Mouse (Mus musculus) testis, adult 2 months (tissue): ENCODE measurements around the gene Tmem160.

Experiments used
- CTCF ChIP-seq: fragments of 200-500 bp; IDR thresholded peaks from 2 replicates; pipeline ENCODE4 v1.5.1; 2012; ENCODE audit warnings: low read depth, mild to moderate bottlenecking, inconsistent platforms, low read length, moderate library complexity; ENCODE audit not compliant: control insufficient read depth, insufficient read depth, insufficient replicate concordance
- POLR2A ChIP-seq: fragments of 200-500 bp; IDR thresholded peaks from 2 replicates; pipeline ENCODE4 v1.6.1; 2012; ENCODE audit warnings: low read depth, mild to moderate bottlenecking, inconsistent platforms, low read length, moderate library complexity; ENCODE audit not compliant: control insufficient read depth

DNA sequence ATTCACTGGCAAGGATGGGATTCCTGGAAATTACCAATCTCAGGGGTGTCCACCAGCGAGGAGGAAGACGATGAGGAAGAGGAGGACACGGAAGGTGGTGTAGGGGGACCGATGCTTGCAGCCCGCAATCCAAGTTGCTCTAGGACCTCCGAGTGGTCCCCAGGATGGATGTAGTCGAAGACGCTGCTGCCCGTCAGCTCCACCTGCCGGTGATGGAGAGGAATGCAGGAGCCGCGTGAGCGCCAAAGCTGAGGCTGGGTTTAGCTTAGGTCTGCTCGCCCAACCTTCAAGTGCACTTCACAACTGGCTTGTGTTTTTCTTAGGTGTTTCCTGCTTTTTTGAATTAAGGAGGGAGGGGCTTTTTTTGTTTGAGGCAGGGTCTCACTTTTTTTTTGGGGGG, 10.6 kb downstream of the Tmem160 start:
- no peak for TF ChIP-seq POLR2A
- peak; percentile 99 for TF ChIP-seq CTCF
